Mouse (Mus musculus) limb, embryonic 14.5 days (tissue): Measurements from ENCODE around the gene E130309D02Rik. TPM values are rescaled to one million over a fixed set of nuclear protein-coding genes. Genes with fewer than 3 reads are reported as not detected.

Experiments used
- ATAC-seq: fragments of 200-750 bp; cut with Nextera tagmentation; 2 replicates; pipeline ENCODE4 v1.8.0; 2017; ENCODE audit warnings: low read depth, moderate number of reproducible peaks, moderate TSS enrichment; ENCODE audit not compliant: low FRiP score
- DNase-seq: peaks from one replicate; pipeline ENCODE4 v3.0.0-alpha.2; 2015; ENCODE audit warnings: low spot score
- H3K27ac ChIP-seq: fragments of 300-500 bp; sonication (generic); replicated peaks from 2 replicates; pipeline ENCODE4 v1.5.1; 2014; ENCODE audit warnings: low read depth, mild to moderate bottlenecking, low read length, moderate library complexity, mixed read lengths
- H3K27me3 ChIP-seq: fragments of 300-500 bp; sonication (generic); 2 replicates; pipeline ENCODE4 v1.6.1; 2014; ENCODE audit warnings: low read length, mixed read lengths; ENCODE audit not compliant: control insufficient read depth, insufficient read depth
- H3K36me3 ChIP-seq: fragments of 300-500 bp; sonication (generic); 2 replicates; pipeline ENCODE4 v1.6.1; 2014; ENCODE audit warnings: mild to moderate bottlenecking, low read length, moderate library complexity, mixed read lengths; ENCODE audit not compliant: control insufficient read depth, insufficient read depth
- H3K4me1 ChIP-seq: fragments of 300-500 bp; sonication (generic); 2 replicates; pipeline ENCODE4 v1.6.1; 2014; ENCODE audit warnings: antibody characterized with exemption, low read length, mixed read lengths; ENCODE audit not compliant: control insufficient read depth, insufficient read depth
- H3K4me2 ChIP-seq: fragments of 300-500 bp; sonication (generic); replicated peaks from 2 replicates; pipeline ENCODE4 v1.6.1; 2014; ENCODE audit warnings: low read depth, mild to moderate bottlenecking, low read length, moderate library complexity; ENCODE audit not compliant: severe bottlenecking
- H3K4me3 ChIP-seq: fragments of 300-500 bp; sonication (generic); replicated peaks from 2 replicates; pipeline ENCODE4 v1.5.1; 2014; ENCODE audit warnings: low read length
- H3K9ac ChIP-seq: fragments of 300-500 bp; sonication (generic); 2 replicates; pipeline ENCODE4 v1.6.1; 2014; ENCODE audit warnings: mild to moderate bottlenecking, low read depth, low read length, moderate library complexity; ENCODE audit not compliant: severe bottlenecking
- H3K9me3 ChIP-seq: fragments of 300-500 bp; sonication (generic); 2 replicates; pipeline ENCODE4 v1.6.1; 2016; ENCODE audit warnings: low read length; ENCODE audit not compliant: control insufficient read depth
- POLR2A ChIP-seq: fragments of 200-500 bp; IDR thresholded peaks from 2 replicates; pipeline ENCODE4 v1.8.0; 2012; ENCODE audit warnings: inconsistent platforms, mild to moderate bottlenecking, moderate library complexity, borderline replicate concordance; ENCODE audit not compliant: insufficient read depth, insufficient read length; ENCODE audit errors: extremely low read depth
- WGBS: fragments of 180-500 bp; shearing (Covaris S2); extraction: QIAGEN DNeasy Blood & Tissue Kit; methylation state at CpG from one replicate; pipeline ENCODE4 v1.1.7; 2014; 5-methylcytosine and 5-hydroxymethylcytosine counted together
- polyA plus RNA-seq, 2 experiments: library from polyadenylated mRNA; depleted of rRNA in 1 of 2; stranded (reverse) in 1 of 2; unstranded in 1 of 2; fragments of >200 nt; fragmentation: Nextera tagmentation in 1 of 2; extraction: Ambion mirVana in 1 of 2; gene quantifications; 2 replicates each; pipeline versions ENCODE4 v1.2.1 to v1.2.3; 2012 to 2014

Gene E130309D02Rik
- polyA plus RNA-seq, 2 experiments: 25.2 to 29.2 TPM

DNA sequence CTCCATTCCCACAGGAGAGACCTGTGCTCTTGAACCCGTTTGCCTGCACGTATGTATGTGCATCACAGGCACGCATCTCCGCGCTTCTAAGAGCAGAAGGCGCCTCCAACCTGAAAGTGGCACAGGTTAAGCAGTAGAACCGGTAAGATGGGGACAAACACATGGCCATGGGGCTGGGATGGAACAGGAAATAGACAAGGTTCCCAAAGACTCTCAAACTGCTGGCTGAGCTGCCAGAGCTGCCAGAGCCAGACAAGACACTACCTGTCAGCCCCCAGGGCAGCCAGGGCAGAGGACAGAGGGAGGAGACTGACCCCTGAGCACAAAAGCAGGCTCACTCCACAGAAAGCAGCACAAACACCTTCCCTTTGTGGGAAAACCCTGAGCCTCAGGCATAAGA lies 5.2 kb downstream of the E130309D02Rik start:
- TF ChIP-seq POLR2A: no peak
- Histone ChIP-seq H3K27me3 (no peaks in the 10 kb centered on the region), H3K9me3 (no peaks in the 10 kb centered on the region), H3K4me3 (no peak overlapping the region), H3K4me1 (peaks cover 7% of the 10 kb centered on the region), H3K4me2 (no peak overlapping the region), H3K9ac (no peak overlapping the region), H3K36me3 (peaks cover 77% of the 10 kb centered on the region), H3K27ac (no peak overlapping the region)
- WGBS: 83% methylated on average over 7 of the region's 7 CpGs
- ATAC-seq (no peak), DNase-seq (no peak)

DNA sequence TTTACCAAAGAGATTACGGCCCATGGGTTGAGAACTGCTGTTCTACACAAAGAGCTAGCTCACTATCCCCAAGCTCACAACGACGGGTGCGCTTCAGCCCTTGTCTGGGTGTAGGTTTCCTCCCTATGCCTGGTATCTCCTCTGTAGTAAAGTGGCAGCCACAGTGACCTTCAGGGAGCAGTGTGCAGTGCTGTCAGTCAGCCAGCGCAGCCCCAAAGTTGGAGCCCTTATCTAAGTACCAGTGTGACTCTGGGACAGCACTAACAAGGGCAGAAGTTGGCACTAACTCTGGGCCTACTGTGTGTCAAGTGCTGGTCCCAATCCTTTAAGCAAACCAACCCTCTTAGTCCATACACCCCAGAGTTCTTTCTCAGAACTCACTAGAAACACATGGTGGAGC lies 6.3 kb downstream of the E130309D02Rik start:
- ATAC-seq: no peak
- Histone ChIP-seq H3K9ac (no peak overlapping the region), H3K27ac (no peak overlapping the region), H3K27me3 (no peaks in the 10 kb centered on the region), H3K9me3 (no peaks in the 10 kb centered on the region), H3K4me1 (peaks cover 5% of the 10 kb centered on the region), H3K4me2 (no peak overlapping the region), H3K4me3 (no peak overlapping the region), H3K36me3 (peaks cover 82% of the 10 kb centered on the region)
- no peak for DNase-seq
- TF ChIP-seq POLR2A: no peak
- WGBS: 94% methylated on average over 5 of the region's 5 CpGs

DNA sequence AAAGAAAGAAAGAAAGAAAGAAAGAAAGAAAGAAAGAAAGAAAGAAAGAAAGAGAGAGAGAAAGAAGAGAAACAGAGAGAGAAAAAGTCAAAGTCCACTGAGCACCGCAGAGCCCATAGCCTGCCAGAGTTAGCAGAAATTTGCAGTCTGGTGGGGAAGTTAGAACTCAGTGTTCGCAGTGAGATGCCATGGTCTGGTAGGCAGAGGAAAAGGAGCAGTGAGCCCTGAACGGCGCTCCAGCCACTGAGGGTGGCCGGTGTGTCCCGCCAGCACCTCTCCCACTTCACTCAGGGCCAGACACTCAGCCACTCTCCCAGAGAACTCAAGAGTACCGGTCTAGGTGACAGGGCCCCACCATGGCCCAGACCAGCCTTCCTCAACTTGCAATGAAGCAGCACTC lies 10.9 kb downstream of the E130309D02Rik start:
- H3K9me3 ChIP-seq: no peaks in the 10 kb centered on the region
- DNase-seq: no peak
- no peaks in the 10 kb centered on the region for H3K27me3 ChIP-seq
- H3K27ac ChIP-seq: no peak overlapping the region
- 95% methylated on average over 7 of the region's 7 CpGs for WGBS
- no peak overlapping the region for H3K4me2 ChIP-seq
- no peaks in the 10 kb centered on the region for H3K4me1 ChIP-seq
- TF ChIP-seq POLR2A: no peak
- ATAC-seq: no peak
- H3K9ac ChIP-seq: no peak overlapping the region
- H3K4me3 ChIP-seq: no peak overlapping the region
- peaks cover 89% of the 10 kb centered on the region for H3K36me3 ChIP-seq

DNA sequence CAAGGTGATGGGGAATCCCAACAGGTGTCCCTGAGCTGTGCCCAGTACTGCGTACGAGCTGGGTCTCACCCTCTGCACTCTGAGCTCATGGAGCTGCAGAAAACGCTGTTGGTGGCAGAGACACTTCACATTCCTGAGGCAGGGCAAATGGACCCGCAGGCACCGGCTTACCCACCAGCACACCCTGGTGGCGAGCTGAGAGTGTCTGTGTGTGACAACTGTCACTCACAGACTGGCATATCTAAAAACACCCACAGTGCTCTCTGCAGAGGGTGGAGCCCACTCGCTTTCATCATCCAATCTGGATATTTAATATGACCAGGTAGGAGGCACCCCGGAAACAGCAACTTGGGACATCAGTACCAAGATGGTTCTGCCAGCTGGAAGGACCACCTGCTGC lies 13.9 kb downstream of the E130309D02Rik start:
- no peak overlapping the region for H3K27ac ChIP-seq
- ATAC-seq (no peak), DNase-seq (no peak)
- no peak overlapping the region for H3K9ac ChIP-seq
- no peak overlapping the region for H3K4me3 ChIP-seq
- H3K4me2 ChIP-seq: no peak overlapping the region
- no peaks in the 10 kb centered on the region for H3K4me1 ChIP-seq
- TF ChIP-seq POLR2A: no peak
- WGBS: 75% methylated on average over 8 of the region's 8 CpGs
- H3K27me3 ChIP-seq: no peaks in the 10 kb centered on the region
- H3K9me3 ChIP-seq: no peaks in the 10 kb centered on the region
- H3K36me3 ChIP-seq: peaks cover 60% of the 10 kb centered on the region

DNA sequence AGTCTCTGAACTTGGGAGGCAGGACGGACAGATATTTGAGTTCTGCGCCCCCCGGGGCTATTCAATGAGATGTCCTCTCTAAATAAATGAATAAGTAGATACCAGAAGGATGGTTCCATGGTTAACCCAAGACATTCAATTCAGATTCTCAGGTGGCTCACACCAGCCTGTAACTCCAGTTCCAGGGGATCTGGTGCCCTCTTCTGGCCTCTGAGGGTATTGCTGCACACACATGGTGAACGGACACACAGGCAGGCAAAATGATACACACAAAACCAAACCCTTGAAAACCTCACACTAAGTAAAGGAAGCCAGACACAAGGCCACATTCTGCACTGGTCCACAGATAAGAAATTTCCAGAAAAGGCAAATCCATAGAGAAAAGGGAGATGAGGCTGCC lies 15.5 kb downstream of the E130309D02Rik start:
- ATAC-seq: no peak
- Histone ChIP-seq H3K27ac (no peak overlapping the region), H3K9me3 (no peaks in the 10 kb centered on the region), H3K9ac (no peak overlapping the region), H3K4me1 (no peaks in the 10 kb centered on the region), H3K4me3 (no peak overlapping the region), H3K27me3 (no peaks in the 10 kb centered on the region), H3K4me2 (no peak overlapping the region), H3K36me3 (peaks cover 48% of the 10 kb centered on the region)
- TF ChIP-seq POLR2A: no peak
- DNase-seq: no peak
- whole genome bisulfite sequencing: 91% methylated on average over 4 of the region's 4 CpGs

DNA sequence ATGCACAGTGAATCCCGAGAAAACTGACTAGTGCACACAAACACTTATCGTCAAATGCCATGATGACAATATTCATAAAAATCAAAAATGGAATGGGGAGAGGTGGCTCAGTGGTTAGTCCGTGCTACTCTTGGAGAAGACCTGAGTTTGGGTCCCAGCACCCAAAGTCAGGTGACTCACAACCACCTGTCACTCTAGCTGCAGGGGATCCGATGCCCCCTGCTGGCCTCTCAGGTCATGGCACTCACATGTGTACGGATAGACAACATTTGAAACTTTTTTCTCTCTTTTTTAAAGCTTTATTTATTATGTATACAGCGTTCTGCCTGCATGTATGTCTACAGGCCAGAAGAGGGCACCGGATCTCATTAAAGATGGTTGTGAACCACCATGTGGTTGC lies 16.8 kb downstream of the E130309D02Rik start:
- no peak for TF ChIP-seq POLR2A
- Histone ChIP-seq H3K4me1 (0 out of 2 replicates have a peak, but pooled peaks cover 5% of the 10 kb centered on the region), H3K27ac (no peak overlapping the region), H3K9ac (no peak overlapping the region), H3K9me3 (no peaks in the 10 kb centered on the region), H3K4me3 (no peak overlapping the region), H3K36me3 (peaks cover 40% of the 10 kb centered on the region), H3K27me3 (peaks cover 12% of the 10 kb centered on the region), H3K4me2 (no peak overlapping the region)
- DNase-seq (no peak), ATAC-seq (no peak)
- 89% methylated on average over 7 of the region's 7 CpGs for WGBS
